Mouse (Mus musculus) left cerebral cortex, adult 11 months (tissue): ENCODE results near the gene Cyb5d2.

Source experiments
- DNase-seq: peaks from one replicate; pipeline ENCODE4 v3.0.0; 2022; ENCODE audit warnings: low spot score

Cyb5d2 gene

GRCm38 (mm10) chr11:72795455-72796295, at the start of gene Cyb5d2, which contains the start of gene Zzef1:
Gene Cyb5d2, minus strand, starts transcription at chr11:72796142.
Gene Zzef1, plus strand, starts transcription at chr11:72796226.
- DNase-seq, result peak; percentile 92

- DNase-seq, result no peak
Observed at GRCm38 (mm10) chr11:72845526-72845925, 49.6 kb upstream of the Cyb5d2 start.

DNA sequence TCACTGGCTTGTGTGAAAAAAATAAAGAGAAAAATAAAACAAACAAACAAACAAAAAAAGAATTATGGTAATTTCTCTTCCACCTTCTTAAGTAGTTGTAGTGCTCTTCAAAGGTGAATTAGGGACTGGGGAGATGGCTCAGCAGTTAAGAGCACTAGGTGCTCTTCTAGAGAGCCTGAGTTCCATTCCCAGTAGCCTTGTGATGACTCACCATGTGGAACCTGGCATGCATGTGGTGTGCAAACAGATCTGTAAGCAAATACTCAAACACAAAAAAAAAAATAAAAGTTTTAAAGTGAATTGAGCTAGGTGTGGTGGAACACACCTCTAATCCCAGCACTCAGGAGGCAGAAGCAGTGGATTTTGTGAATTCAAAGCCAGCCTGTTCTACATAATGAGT, 47.6 kb upstream of the Cyb5d2 start:
- DNase-seq, result no peak

DNA sequence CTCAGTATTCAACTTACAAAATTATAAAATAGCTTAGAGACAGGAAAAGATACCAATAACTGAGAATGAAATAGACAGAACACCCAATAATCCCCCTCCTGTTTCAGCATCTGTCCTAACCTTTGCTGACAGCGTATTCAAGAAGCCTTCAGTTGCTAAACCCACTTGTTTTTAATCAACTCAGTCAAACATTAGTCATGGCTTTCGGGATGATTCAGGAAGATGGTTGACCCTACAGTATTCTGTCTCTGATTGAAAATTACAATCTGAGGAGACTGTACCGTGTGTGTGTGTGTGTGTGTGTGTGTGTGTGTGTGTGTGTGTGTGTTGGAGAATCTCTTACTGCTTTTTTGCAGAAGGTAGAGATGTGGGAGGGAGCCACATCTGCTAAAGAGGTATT, 46.8 kb upstream of the Cyb5d2 start:
- DNase-seq, result no peak

GRCm38 (mm10) chr11:72829869-72830268, 33.9 kb upstream of the Cyb5d2 start:
- DNase-seq, result no peak

DNA sequence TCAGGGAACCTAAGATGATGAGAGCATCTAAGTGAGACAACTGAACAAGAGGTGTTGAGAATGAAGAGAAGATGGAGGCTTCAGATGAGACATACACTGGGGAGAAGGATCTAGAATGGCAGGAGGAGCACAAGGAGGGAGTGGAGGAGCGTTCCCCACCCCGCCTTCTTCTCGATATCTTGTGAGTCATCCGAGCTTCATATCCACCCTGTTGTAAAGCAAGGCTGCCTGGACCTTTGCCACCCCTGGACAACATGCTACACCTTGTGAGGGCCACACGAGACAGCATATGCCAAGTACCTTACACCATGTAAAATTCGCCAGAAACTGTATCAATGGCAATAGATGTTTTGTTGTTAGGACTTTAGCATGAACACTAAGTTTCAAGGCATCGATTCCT, 25.1 kb upstream of the Cyb5d2 start:
- no peak for DNase-seq

- no peak for DNase-seq
Observed at GRCm38 (mm10) chr11:72818067-72818466, 22.1 kb upstream of the Cyb5d2 start.

GRCm38 (mm10) chr11:72816859-72817258, 20.9 kb upstream of the Cyb5d2 start:
- DNase-seq, result no peak

- no peak for DNase-seq
Observed at GRCm38 (mm10) chr11:72814188-72814587, 18.2 kb upstream of the Cyb5d2 start.

DNA sequence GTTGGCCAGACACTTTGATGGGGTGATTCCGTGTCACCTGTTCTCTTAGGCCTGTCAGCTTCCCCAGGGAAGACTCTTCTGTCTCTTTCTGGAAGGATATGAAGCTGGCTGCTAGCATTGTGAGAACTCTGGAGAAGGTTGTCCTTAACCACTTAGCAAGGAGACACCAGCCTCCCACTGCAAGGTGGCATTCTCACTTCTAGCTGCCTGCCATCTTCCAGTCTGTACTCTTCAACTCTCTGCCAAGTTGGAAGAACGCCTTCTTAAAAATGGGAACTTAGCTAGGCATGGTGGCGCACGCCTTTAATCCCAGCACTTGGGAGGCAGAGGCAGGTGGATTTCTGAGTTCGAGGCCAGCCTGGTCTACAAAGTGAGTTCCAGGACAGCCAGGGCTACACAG, 17.7 kb upstream of the Cyb5d2 start:
- no peak for DNase-seq

GRCm38 (mm10) chr11:72807992-72808391, 12.1 kb upstream of the Cyb5d2 start:
- no peak for DNase-seq

DNA sequence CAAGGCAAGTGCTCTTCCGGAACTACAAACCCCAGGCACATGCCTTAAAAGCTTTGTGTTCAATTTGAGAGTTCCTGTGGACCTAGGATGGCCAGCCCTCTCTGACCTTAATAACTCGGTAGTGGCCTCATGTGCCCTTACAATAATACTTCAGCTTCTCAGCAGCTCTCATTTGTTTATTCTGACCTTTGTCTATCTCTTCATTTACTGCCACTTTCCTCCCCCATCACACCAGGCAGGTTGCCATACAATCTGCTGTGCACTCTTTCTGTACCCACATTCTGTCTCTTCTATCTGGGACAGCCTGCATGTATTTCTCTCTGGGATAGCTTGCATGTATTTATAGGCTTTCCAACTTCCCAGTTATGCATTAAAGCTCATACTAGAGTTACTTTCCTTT, 10.6 kb upstream of the Cyb5d2 start:
- no peak for DNase-seq

DNA sequence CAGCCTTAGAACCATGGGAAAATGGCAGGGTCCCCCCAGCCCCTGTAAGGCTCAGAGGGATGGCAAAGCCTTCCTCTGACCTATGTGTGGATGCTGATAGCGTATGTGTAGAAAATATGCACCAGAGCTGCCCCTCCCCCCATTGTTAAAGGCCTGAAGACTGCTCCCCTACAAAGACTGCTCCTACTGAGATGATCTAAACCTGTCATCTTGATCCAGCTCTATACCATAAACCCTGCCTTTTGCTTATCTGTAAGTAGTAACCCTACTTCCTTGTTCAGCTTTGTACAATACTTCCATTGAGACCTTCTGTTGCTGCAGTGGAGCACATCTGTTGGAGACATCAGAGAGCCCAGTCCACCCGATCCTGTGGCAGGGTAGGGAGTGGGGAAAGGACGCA, 9.3 kb upstream of the Cyb5d2 start:
- no peak for DNase-seq

- DNase-seq, result no peak
Observed at GRCm38 (mm10) chr11:72804586-72804985, 8.6 kb upstream of the Cyb5d2 start.

- no peak for DNase-seq
Observed at GRCm38 (mm10) chr11:72803038-72803437, 7.1 kb upstream of the Cyb5d2 start.

DNA sequence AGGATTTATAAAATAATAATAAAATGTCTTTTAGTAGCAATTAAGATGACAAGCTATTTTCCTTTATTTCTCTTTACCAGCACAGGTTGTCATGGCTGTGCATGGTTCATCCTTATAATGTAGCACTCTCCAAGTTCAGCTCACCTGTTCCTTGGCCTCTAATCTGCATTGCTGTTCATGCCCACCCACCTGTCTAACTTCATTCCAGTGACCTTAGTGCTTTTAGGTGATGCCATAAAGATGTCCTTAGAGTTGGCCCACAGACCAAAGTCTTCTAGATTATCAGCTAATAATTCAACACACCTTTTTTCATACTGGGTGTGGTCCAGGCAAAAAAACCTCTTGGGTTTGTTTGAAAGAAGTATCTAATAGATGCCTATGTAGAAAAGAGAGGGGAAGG, 5.2 kb upstream of the Cyb5d2 start:
- no peak for DNase-seq

DNA sequence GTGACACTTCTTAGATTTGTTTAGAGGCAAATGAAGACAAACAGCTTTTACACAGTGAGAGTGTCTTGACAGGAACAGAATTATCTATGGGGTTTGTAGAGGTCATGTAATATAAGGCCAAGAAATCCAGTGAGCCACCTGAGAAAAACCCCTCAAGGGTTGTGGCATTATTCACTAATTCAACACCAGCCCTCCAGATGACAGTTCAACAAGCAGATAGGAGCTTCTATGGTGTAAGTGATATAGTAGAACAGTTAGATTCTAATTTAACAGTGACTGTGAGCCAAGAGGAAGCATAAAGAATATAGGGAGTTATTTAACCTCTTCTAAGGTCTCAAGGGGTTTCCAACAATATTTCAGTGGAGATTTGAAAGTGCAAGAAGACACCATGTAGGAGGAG, 2.2 kb upstream of the Cyb5d2 start:
- DNase-seq, result no peak

- no peak for DNase-seq
Observed at GRCm38 (mm10) chr11:72796773-72797338, 914 bp upstream of the Cyb5d2 start.

- no peak for DNase-seq
Observed at GRCm38 (mm10) chr11:72796296-72796687, 350 bp upstream of the Cyb5d2 start.

DNA sequence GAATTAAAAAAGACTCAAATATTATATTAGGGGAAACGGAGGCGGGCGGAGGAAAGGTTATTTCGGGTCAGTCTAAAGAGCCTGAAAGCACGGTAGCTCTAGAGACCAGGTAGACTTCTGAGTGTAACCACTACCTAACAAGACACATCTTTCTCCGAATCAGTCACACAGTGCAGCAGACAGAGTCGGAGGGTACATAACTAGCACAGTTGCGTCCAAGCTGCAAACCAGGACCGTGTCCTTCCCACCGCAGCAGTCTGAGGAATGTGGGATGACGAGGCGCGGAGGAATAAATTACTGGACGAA, 840 bp downstream of the Cyb5d2 start:
- DNase-seq, result no peak

- no peak for DNase-seq
Observed at GRCm38 (mm10) chr11:72792033-72792432, 3.9 kb downstream of the Cyb5d2 start.

DNA sequence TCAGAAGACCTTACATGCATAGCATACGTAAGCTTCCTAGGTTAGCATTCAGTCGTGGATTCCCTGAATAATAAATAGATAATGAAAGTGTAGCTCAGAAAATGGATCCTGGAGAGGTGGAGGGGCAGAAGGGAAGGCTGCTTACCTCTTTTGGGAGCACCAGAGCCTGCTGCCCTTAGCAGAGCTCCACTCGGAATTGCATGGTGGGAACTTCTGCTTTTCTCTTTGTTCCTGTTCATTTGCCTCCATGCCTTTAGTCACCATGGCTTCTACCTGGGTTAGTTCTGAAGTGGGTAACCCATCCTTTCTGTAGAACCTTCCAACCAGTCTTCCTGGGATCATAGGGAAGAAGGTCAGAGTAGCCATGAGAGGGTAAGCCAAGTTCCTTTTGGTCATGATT, 13.4 kb downstream of the Cyb5d2 start:
- no peak for DNase-seq

GRCm38 (mm10) chr11:72782103-72782502, 13.8 kb downstream of the Cyb5d2 start:
- DNase-seq, result no peak

DNA sequence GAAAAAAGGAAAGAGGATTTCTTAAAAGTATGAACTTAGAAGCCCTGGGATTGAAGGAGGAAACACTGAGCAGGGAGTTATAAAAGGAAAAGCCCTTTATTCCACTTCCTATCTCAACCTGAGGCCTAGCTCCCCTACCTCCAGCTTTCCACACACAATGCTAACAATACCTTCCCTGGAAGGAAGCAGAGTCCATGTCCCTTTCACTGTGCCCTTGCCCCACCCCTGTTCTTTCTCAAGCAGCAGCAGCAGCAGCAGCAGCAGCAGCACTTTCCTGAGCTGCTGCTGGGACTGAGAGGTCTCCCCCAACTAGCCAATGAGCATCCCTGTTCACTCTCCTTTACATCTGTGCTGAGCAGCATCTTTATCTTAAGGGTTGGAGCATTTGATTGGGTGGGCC, 17.0 kb downstream of the Cyb5d2 start:
- no peak for DNase-seq
